Mouse (Mus musculus) left cerebral cortex, adult 2 months (tissue): Measurements from ENCODE around the gene Bcan. TPM values are rescaled to one million over a fixed set of nuclear protein-coding genes. Genes with fewer than 3 reads are reported as not detected.

Experiments used
- DNase-seq, 2 experiments: peaks; one replicate each; pipeline ENCODE4 v3.0.0; 2021 to 2022; ENCODE audit warnings: low spot score in 2 of 2, mixed read lengths in 1 of 2; ENCODE audit errors: extremely low spot score in 1 of 2
- H3K27ac ChIP-seq: fragments of 200-600 bp; 2 replicates; pipeline ENCODE4 v1.8.1; 2022
- H3K4me3 ChIP-seq: fragments of 200-600 bp; 2 replicates; pipeline ENCODE4 v1.8.1; 2022
- CTCF ChIP-seq: fragments of 200-600 bp; IDR thresholded peaks from 2 replicates; pipeline ENCODE4 v1.8.1; 2022; ENCODE audit warnings: antibody characterized with exemption, mild to moderate bottlenecking, moderate library complexity
- intact Hi-C: fragments of 180-260 bp; cut with DNase I; formaldehyde crosslinking; loops from one replicate; pipeline ENCODE4 v1.15.1; 2025
- total RNA-seq, 2 experiments: library from RNA; stranded (reverse); gene quantifications; 2 replicates each; pipeline ENCODE4 v1.2.3; 2021

Gene Bcan
- total RNA-seq, 2 experiments from 2014 or later = 241 to 256 TPM

GRCm38 (mm10) chr3:87960586-87961191 is 39.3 kb downstream of the Bcan start:
- TF ChIP-seq CTCF = peak; percentile 89
- Histone ChIP-seq H3K4me3 (peak overlapping the region; percentile 46), H3K27ac (no peak overlapping the region)
- DNase-seq = peak; percentile 69 to 77
- intact Hi-C loops = loop anchor here (1.0 kb wide), 1 partner anchor 25 kb away; no protein-coding TSS in a partner anchor

- intact Hi-C loops = no loop called here
- TF ChIP-seq CTCF = no peak
- no peak for DNase-seq
- Histone ChIP-seq H3K4me3 (peak overlapping the region; percentile 46), H3K27ac (no peak overlapping the region)
Observed at GRCm38 (mm10) chr3:87960191-87960585, 39.8 kb downstream of the Bcan start.

GRCm38 (mm10) chr3:87959371-87959770 is 40.7 kb downstream of the Bcan start:
- intact Hi-C loops = no loop called here
- no peak for TF ChIP-seq CTCF
- no peak for DNase-seq
- H3K4me3 ChIP-seq = no peak overlapping the region
- H3K27ac ChIP-seq = no peak overlapping the region

DNA sequence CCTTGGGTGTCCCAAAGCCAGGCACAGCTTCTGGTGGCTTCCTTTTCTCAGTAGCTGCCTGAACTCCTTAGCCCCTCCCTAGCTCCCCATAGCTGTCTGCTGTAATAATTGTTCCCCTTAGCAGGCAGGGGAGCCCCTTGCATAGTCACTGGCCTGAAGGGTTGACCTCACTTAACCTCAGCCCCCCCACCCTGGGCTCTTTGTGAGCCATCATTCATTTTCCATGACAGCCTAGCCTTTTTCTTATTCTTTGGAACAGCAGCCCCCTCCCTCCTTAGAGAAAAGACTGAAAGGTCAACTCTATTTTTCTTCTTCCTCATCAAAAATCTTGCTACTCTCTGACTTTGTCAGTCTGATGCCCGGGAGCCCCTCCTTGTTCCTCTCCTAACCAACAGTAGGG is 41.1 kb downstream of the Bcan start:
- intact Hi-C loops = no loop called here
- no peak for TF ChIP-seq CTCF
- Histone ChIP-seq H3K4me3 (no peak overlapping the region), H3K27ac (no peak overlapping the region)
- DNase-seq = no peak

GRCm38 (mm10) chr3:87958476-87958875 is 41.6 kb downstream of the Bcan start:
- intact Hi-C loops = no loop called here
- H3K4me3 ChIP-seq = no peak overlapping the region
- no peak for DNase-seq
- H3K27ac ChIP-seq = no peak overlapping the region
- TF ChIP-seq CTCF = no peak

DNA sequence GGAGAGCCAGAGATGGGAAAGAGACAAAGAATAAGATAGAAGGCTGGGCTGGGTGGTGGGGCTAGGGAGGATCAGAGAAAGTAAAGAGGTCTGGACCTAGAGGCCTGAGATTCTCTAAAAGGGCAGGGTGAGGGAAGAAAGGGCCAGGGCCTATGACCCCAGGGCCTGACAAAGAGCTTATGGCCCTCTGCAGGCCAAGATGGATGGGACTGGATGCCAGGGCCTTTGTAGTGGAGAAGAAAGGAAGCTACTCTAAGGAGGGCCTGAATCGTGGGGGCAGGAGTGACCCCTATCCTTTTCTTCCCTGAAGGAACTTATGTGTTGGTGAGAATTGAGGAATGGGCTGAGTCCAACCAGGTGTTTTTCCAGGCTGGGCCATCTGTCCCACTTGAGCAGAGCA is 42.0 kb downstream of the Bcan start:
- TF ChIP-seq CTCF = no peak
- intact Hi-C loops = no loop called here
- no peak for DNase-seq

GRCm38 (mm10) chr3:87952440-87952839 is 47.6 kb downstream of the Bcan start:
- no peak overlapping the region for H3K4me3 ChIP-seq

More for the DNA sequence above, 42.0 kb downstream of the Bcan start:
- no peak overlapping the region for H3K27ac ChIP-seq
- H3K4me3 ChIP-seq = no peak overlapping the region

DNA sequence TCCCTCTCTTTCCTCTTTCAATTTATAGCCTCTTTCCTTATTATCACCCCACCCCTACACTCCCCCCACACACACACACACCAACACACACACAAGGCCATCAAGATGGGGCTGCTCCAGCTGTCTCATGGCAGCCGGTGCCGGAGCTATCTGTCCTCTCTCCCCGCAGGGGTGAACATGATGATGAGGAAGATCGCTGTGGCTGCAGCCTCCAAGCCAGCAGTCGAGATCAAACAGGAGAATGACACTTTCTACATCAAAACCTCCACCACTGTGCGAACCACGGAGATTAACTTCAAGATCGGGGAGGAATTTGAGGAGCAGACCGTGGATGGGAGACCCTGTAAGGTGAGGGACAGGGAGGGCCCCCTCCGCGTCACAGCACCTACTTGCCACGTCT is 48.1 kb downstream of the Bcan start:
- intact Hi-C loops = no loop called here
- no peak overlapping the region for H3K27ac ChIP-seq
- TF ChIP-seq CTCF = no peak
- H3K4me3 ChIP-seq = no peak overlapping the region
- DNase-seq = no peak

More at GRCm38 (mm10) chr3:87952440-87952839, 47.6 kb downstream of the Bcan start:
- no peak for DNase-seq
- intact Hi-C loops = no loop called here
- no peak overlapping the region for H3K27ac ChIP-seq
- no peak for TF ChIP-seq CTCF

GRCm38 (mm10) chr3:87949955-87950515 is 50.0 kb downstream of the Bcan start:
- TF ChIP-seq CTCF = no peak
- no peak for DNase-seq
- intact Hi-C loops = no loop called here
- Histone ChIP-seq H3K27ac (no peak overlapping the region), H3K4me3 (no peak overlapping the region)

DNA sequence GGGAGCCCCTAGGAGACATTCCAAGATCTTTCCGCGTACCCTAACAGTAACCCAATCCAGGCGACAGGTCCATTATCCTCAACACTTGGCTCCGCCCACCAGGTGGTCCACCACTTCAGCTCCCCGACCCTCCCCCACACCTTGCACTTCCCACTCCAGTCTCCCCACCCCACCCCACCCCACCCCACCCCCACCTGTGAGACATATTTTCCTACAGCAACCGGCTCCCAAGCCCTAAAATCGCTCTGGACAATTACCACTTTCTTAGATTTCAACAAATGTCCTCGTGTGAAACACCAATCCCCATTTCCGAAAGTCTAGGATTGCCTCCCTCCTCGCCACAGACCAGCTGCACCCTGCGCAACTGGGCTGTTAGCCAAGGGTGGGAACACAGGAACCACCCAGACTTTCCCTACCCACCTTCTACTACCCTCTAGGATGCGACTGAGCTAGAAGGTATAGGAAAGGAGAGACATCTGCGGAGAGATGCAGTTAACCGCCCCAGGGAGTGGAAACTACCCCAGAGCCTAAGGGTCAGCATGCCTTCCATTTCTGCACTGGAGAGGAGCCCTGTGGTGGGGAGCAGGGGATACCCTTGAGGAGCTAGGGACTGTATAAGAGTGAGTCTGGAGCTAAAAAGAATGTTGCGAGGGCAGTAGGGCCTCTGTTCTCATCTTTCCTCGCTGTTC is 50.6 kb downstream of the Bcan start:
- no peak for DNase-seq
- H3K4me3 ChIP-seq = no peak overlapping the region

GRCm38 (mm10) chr3:87948378-87949265 is 51.4 kb downstream of the Bcan start, which contains the start of gene Crabp2:
Gene Crabp2, plus strand, starts transcription at chr3:87948666.
- intact Hi-C loops = no loop called here
- no peak for DNase-seq
- no peak for TF ChIP-seq CTCF
- H3K4me3 ChIP-seq = peak within 1 kb of the TSS; percentile 31
- no peak within 1 kb of the TSS for H3K27ac ChIP-seq

More for the DNA sequence above, 50.6 kb downstream of the Bcan start:
- no peak for TF ChIP-seq CTCF
- no peak overlapping the region for H3K27ac ChIP-seq
- intact Hi-C loops = no loop called here
